Mouse (Mus musculus) layer of hippocampus, postnatal 36 days (tissue): ENCODE data around the gene Mcrip1. TPM values are rescaled to one million over a fixed set of nuclear protein-coding genes. Genes with fewer than 3 reads are reported as not detected.
A peak's percentile ranks its signal among the peaks of the same experiment; 100 is the strongest.
"Not testable (repeated sequence)": the region's sequence is repeated elsewhere in the genome, so short reads cannot be mapped to it uniquely, and the experiment has no call there.

Experiments
- DNase-seq, 2 experiments: peaks; one replicate each; pipeline ENCODE4 v3.0.0; 2022
- total RNA-seq, 2 experiments: library from RNA; stranded (reverse); gene quantifications; 2 replicates each; pipeline ENCODE4 v1.2.3; 2021

Mcrip1 gene
- total RNA-seq, 2 experiments from 2014 or later = 71.3 to 71.6 TPM

DNA sequence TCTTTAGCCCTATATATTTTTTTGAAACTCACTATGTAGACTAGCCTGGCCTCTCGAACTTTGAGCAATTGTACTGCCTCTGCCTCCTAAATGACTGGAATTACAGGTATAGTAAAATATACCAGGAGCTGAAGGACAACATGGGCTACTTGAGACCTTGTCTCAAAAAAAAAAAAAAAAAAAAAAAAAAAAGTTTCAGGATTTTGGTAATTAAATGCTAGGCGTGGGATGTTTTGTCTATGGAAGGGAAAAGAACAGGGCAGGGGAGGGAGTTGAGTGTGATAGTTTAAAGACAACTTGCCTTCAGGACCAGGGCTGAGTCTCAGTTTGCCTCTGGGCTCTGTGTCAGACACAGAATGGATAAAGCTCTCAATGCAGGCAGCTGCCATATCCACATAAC, 25.5 kb upstream of the Mcrip1 start:
- DNase-seq = no peak

- no peak for DNase-seq
Observed at GRCm38 (mm10) chr11:120574278-120574600, 24.7 kb upstream of the Mcrip1 start.

DNA sequence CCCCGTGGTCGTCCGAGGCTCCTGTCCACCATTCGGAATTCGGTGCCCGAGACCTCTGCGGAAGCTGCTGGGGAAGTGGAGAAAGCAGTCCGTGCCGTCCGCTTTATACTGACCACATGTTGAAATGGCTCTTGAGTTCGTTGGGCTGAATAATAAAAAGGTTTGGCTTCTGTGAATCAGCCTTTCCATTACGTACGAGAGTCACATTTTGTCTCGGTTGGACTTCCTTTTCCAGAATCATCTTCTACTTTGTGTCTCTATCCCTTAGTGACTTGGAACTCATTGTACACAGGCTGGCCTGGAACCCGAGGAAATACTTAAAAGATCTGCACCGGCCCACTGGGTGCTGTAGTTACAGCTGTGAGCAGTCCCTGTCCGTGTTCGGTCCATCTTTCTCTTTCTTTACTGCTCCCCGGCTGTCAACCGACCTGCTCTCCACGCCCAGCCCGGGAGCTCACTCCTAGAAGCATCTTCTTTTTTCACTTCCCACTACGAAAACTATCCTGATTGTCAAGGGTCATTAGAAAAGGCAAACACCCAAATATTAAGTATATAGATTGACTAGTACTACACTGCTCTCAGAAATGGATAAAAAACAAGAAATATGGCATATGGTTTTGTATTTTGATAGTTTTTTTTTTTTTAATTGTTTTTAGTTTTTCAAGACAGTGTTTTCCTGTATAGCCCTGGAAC, 24.2 kb upstream of the Mcrip1 start:
- DNase-seq = no peak

DNA sequence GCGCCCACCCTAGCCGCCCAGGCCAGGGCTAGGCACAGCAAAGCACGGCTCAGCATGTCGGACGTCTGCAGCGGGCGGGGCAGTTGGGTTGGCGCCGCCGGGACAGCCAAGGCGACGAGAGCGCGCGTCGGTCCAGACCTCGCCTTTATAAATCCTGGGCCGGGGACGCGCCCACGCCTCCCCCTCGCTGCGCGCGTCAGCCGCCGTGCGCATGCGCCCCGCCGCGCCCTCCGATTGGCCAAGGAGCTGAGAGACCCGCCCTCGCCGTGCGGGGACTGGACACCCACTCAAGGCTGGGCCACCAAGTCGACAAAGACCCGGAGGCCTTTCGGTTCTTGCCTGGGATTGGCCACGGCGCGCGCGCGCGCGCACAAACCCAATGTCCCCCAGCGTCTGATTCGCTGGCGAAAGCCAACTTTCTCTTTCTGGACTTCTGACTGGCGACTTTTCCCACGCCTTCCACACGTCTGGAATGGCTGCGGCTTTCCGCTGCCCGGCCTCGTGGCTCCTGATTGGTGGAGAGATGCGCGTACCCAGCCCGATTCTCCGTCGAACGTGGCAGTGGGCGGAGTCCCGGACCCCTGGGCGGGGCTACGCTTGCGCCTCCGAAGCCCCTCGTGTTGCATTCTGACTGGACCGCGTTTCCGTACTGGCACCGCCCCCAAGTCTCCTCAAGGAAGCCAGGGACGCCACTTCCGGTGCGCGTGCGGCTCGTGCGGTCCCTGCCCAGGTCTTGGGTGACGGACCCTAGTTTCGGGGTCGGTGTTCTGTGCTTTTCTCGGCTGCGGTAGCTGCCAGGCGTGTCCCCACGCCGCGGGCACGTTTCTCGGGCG, 23.4 kb upstream of the Mcrip1 start, which contains the start of gene P4hb:
TSS of gene P4hb (minus strand) at position 502 of the 833 bp plus-strand sequence.
- peak; percentile 100 for DNase-seq

DNA sequence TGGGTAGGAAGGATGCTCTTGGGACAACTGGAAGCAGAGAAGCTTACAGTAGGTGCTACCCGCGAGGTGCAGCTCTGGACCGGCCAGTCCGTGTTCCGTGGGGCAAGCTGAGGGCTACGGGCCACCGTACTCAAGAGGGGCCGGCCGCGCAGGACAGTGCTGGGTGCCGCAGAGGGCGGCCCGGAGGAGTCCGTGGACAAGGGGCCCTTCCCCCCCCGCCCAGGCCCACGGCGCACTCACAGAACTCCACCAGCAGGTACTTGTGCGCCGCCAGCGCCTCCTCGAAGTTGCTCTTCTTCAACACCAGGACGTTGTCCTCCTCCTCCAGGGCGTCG, 22.9 kb upstream of the Mcrip1 start:
- no peak for DNase-seq

- DNase-seq = no peak
Observed at GRCm38 (mm10) chr11:120571754-120572416, 22.4 kb upstream of the Mcrip1 start.

GRCm38 (mm10) chr11:120571122-120571521, 21.6 kb upstream of the Mcrip1 start:
- no peak for DNase-seq

DNA sequence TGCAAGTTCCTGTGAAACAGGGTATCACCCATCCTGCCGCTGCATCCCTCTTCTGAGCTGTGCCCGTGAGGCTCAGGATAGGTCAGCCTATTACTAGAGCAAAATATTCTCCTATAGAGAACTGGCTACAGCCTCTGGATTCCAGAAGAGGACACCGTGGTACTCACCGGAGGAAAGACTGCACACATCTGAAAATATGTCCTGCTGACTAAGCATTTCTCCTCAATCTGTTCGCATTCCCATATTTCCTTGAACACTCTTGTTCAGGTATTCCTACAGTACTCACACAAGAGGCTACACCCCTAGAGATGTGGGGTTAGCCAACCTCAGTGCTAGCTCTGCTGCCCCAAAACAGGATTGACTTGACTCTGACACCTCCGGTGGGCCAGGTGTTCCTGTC, 18.8 kb upstream of the Mcrip1 start:
- DNase-seq = no peak

GRCm38 (mm10) chr11:120565114-120565513, 15.6 kb upstream of the Mcrip1 start:
- no peak for DNase-seq

GRCm38 (mm10) chr11:120562949-120563348, 13.4 kb upstream of the Mcrip1 start:
- no peak for DNase-seq

DNA sequence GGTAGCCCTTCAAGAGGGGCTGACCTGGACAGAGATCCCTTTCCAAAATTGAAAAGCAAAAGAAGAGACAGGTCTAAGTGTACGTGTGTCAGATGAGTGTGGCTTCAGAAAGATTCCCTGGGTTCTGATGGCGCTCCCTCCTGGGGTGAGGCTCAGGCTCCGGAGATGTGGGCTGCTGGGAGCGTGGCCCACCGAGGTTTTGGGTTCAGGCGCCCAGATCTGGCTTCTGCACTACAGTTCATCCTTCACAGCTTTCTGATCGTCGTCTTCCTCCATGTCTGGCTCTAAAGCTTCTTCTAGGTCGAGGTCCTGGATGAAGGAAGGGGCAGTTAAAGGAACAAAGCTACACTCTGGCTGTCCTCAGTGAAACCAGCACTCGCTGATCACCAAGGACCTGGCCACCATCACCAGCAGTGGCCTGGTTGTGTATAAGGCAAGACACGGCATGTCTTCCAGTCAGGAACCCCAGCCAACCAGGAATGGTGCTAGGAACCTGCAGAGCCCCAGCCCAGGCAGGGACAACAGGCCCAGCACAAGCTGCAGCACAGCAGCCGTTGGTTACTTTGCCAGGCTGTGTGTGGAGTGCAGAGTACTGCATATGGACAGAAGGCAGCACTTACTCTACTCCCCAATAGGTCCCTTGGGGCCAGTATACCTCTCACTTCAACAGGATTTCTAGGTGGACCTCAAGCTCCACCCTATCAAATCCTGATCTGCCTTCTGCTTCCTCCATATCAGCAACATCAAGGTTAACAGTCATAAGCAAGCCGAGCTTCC, 11.6 kb upstream of the Mcrip1 start:
- DNase-seq = no peak

DNA sequence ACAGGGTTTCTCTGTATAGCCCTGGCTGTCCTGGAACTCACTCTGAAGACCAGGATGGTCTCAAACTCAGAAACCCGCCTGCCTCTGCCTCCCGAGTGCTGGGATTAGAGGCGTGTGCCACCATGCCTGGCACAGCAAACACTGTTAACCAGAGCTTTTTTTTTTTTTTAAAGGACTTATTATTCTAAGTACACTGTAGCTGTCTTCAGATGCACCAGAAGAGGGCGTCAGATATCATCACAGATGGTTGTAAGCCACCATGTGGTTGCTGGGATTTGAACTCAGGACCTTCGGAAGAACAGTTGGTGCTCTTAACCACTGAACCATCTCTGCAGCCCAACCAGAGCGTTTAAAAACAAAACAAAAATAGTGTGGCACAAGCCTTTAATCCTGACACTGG, 9.3 kb upstream of the Mcrip1 start:
- DNase-seq = not testable (repeated sequence)

DNA sequence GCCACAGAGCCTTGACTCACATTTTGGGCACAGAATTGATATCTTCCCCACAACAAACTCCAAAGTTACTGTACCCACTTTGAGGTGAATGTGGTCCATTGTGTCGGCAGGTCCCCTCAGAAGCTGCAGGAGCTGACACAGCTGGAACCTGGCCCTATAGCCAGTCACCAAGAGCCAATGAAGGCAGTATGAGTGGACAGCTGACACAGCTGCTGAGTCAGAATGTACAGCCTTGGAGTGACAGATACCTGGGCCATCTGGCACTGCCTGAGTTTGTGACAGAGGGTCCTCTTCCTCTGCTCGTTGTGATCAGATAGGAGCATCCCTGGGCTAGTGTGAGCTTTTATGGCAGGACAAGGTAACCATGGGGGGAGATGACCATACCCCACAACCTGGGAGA, 5.7 kb upstream of the Mcrip1 start:
- DNase-seq = no peak

GRCm38 (mm10) chr11:120554834-120555233, 5.3 kb upstream of the Mcrip1 start:
- no peak for DNase-seq

GRCm38 (mm10) chr11:120552736-120553135, 3.2 kb upstream of the Mcrip1 start:
- DNase-seq = no peak

- no peak for DNase-seq
Observed at GRCm38 (mm10) chr11:120550810-120551440, 1.4 kb upstream of the Mcrip1 start, which contains the start of gene Ppp1r27. Ppp1r27 (minus strand) TSS chr11:120551132.

GRCm38 (mm10) chr11:120549986-120550809, 671 bp upstream of the Mcrip1 start:
- DNase-seq = no peak

GRCm38 (mm10) chr11:120548786-120549167, 750 bp downstream of the Mcrip1 start:
- no peak for DNase-seq

- no peak for DNase-seq
Observed at GRCm38 (mm10) chr11:120548214-120548613, 1.3 kb downstream of the Mcrip1 start.

DNA sequence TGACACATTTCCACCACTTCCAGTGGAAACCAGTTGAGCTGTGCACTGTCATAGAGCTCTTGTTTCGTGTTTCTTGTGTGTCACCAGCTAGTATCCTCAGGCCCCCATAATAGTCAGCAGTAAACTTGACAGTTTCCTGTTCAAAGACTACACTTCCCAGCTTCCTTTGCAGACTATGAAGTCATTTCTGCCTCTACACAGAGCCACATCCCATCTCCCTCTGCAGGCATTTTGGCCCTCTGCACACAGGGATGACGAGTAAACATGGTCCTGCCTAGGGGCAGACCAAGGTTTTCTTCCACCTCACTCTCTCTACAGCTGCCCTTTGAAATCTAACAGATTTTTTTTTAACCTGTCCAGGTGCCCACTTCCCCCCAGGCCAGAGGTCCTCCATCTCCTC, 2.1 kb downstream of the Mcrip1 start:
- no peak for DNase-seq

DNA sequence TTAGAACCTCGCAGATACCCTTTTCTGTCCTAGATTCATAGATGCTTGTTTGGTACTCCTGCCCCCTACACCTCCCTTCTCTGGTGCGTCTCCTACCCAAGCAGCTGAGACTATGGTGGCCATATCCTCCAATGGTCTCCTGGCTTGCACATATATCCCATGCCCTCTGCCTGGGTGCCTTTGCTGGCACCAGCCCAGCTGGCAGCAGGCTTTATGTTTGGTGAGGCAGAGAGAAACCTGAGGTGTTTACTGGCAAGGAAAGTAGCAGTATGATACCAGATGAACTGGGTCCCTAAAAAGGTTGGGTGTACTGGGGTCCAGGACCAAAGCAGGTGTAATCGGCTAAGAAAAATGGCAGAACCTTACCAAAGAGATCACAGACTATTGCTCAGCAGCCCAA, 3.6 kb downstream of the Mcrip1 start:
- no peak for DNase-seq
